8 mouse cellular contexts compared by ENCODE assay signal in genomic region chr6:29468851-29469250, GRCm38 (mm10). TPM values are rescaled to one million over a fixed set of nuclear protein-coding genes. Genes with fewer than 3 reads are reported as not detected.
A peak's percentile ranks its signal among the peaks of the same experiment; 100 is the strongest.
DNase-seq lines count a peak whose midpoint lies in the region; ATAC-seq and TF ChIP-seq lines count a peak whose summit lies in the region.

No protein-coding gene starts in this region.

- TF ChIP-seq POLR2A in embryonic fibroblast, embryonic 13.5 days (IDR thresholded peaks at IDR 0.05; ENCODE audit: low read depth, low read length): no peak

- no peaks in the 10 kb centered on the region for H3K9me3 ChIP-seq in heart, embryonic 13.5 days
- no peaks in the 10 kb centered on the region for H3K9me3 ChIP-seq in midbrain, embryonic 13.5 days

- H3K27ac ChIP-seq in heart, embryonic 13.5 days (replicated peaks): no peak overlapping the region
- H3K27ac ChIP-seq in embryonic fibroblast, embryonic 13.5 days (ENCODE audit: insufficient read depth, low read length): no peak overlapping the region
- no peak overlapping the region for H3K27ac ChIP-seq in midbrain, embryonic 13.5 days

- H3K36me3 ChIP-seq in heart, embryonic 13.5 days: peaks cover 23% of the 10 kb centered on the region
- peaks cover 24% of the 10 kb centered on the region for H3K36me3 ChIP-seq in midbrain, embryonic 13.5 days

- peaks cover 19% of the 10 kb centered on the region for H3K4me1 ChIP-seq in heart, embryonic 13.5 days
- peaks cover 5% of the 10 kb centered on the region for H3K4me1 ChIP-seq in embryonic fibroblast, embryonic 13.5 days (ENCODE audit: control insufficient read depth, insufficient read depth, low read length)
- peaks cover 15% of the 10 kb centered on the region for H3K4me1 ChIP-seq in midbrain, embryonic 13.5 days (replicated peaks)

- no peak for TF ChIP-seq CTCF in embryonic fibroblast, embryonic 13.5 days (IDR thresholded peaks at IDR 0.05; ENCODE audit: borderline replicate concordance, insufficient read depth, low read length)

- 80% methylated on average over 3 of the region's 3 CpGs for WGBS in heart, embryonic 13.5 days
- 89% methylated on average over 3 of the region's 3 CpGs for WGBS in midbrain, embryonic 13.5 days

- H3K27me3 ChIP-seq in heart, embryonic 13.5 days (replicated peaks): no peaks in the 10 kb centered on the region
- peaks cover under 1% of the 10 kb centered on the region; the same call in 1 of the 2 replicates for H3K27me3 ChIP-seq in midbrain, embryonic 13.5 days

- no peak for ATAC-seq in heart, embryonic 13.5 days (ENCODE audit: extremely low read depth, insufficient number of reproducible peaks, low FRiP score, low TSS enrichment)
- no peak for ATAC-seq in midbrain, embryonic 13.5 days

- 0 out of 2 replicates have a peak overlapping the region, but pooled peaks have one; percentile 19 for H3K9ac ChIP-seq in heart, embryonic 13.5 days
- H3K9ac ChIP-seq in midbrain, embryonic 13.5 days (replicated peaks): peak overlapping the region; percentile 80

- DNase-seq in heart, postnatal 36 days: no peak
- peak; percentile 58 for DNase-seq in kidney, adult 9 months
- no peak for DNase-seq in gastrocnemius, adult 18-20 months (ENCODE audit: low spot score)
- no peak for DNase-seq in adrenal gland, postnatal 36 days
- DNase-seq in lung, postnatal 10 days: no peak

- peak overlapping the region; percentile 81 for H3K4me2 ChIP-seq in heart, embryonic 13.5 days
- H3K4me2 ChIP-seq in midbrain, embryonic 13.5 days (replicated peaks): peak overlapping the region; percentile 74

- H3K4me3 ChIP-seq in heart, embryonic 13.5 days: peak overlapping the region; percentile 75
- H3K4me3 ChIP-seq in embryonic fibroblast, embryonic 13.5 days (ENCODE audit: insufficient read depth, low read length): peak overlapping the region; percentile 61
- peak overlapping the region; percentile 72 for H3K4me3 ChIP-seq in midbrain, embryonic 13.5 days (replicated peaks)

- intact Hi-C loops in heart, postnatal 36 days (cut with DNase I): no loop called here

RNA-seq across cellular contexts. Expression of gene Atp6v1f, which starts 1.3 kb away (rescaled TPM):
- 199 and 231 TPM in 2 replicates for polyA plus RNA-seq in heart, embryonic 13.5 days (2015; fragmentation: Nextera tagmentation; extraction: Ambion mirVana)
- total RNA-seq in heart, postnatal 36 days (2021): 100 to 1,000 TPM; 105 to 107 TPM
- 131 and 136 TPM in 2 replicates for polyA plus RNA-seq in embryonic fibroblast, embryonic 13.5 days (2011; ENCODE audit: insufficient read length, low read depth, missing spikeins)
- 309 and 328 TPM in 2 replicates for polyA plus RNA-seq in midbrain, embryonic 13.5 days (2015; fragmentation: Nextera tagmentation; extraction: Ambion mirVana)
- 100 to 1,000 TPM; 118 to 125 TPM for total RNA-seq in gastrocnemius, adult 18-20 months (2021)
- 100 to 1,000 TPM; 205 to 224 TPM for total RNA-seq in adrenal gland, postnatal 36 days (2021)

RNA-seq across cellular contexts. Expression of gene Atp6v1fnb, which starts 2.4 kb away (rescaled TPM):
- polyA plus RNA-seq in heart, embryonic 13.5 days (2015; fragmentation: Nextera tagmentation; extraction: Ambion mirVana): not detected in 2 replicates
- total RNA-seq in heart, postnatal 36 days (2021): not detected
- not detected in 2 replicates for polyA plus RNA-seq in embryonic fibroblast, embryonic 13.5 days (2011; ENCODE audit: insufficient read length, low read depth, missing spikeins)
- polyA plus RNA-seq in midbrain, embryonic 13.5 days (2015; fragmentation: Nextera tagmentation; extraction: Ambion mirVana): 0.47 and 0.53 TPM in 2 replicates
- total RNA-seq in gastrocnemius, adult 18-20 months (2021): under 1 TPM in 1 of 2 experiments, not detected in 1; 0.37 TPM
- total RNA-seq in adrenal gland, postnatal 36 days (2021): under 1 TPM in 1 of 2 experiments, not detected in 1; 0.43 TPM

RNA-seq across cellular contexts. Expression of gene Flnc, which starts 35.8 kb away (rescaled TPM):
- 40.6 and 42.5 TPM in 2 replicates for polyA plus RNA-seq in heart, embryonic 13.5 days (2015; fragmentation: Nextera tagmentation; extraction: Ambion mirVana)
- 100 to 1,000 TPM; 205 to 216 TPM for total RNA-seq in heart, postnatal 36 days (2021)
- polyA plus RNA-seq in embryonic fibroblast, embryonic 13.5 days (2011; ENCODE audit: insufficient read length, low read depth, missing spikeins): 107 and 151 TPM in 2 replicates
- polyA plus RNA-seq in midbrain, embryonic 13.5 days (2015; fragmentation: Nextera tagmentation; extraction: Ambion mirVana): 2.8 and 3.8 TPM in 2 replicates
- total RNA-seq in gastrocnemius, adult 18-20 months (2021): 100 to 1,000 TPM; 349 to 691 TPM
- 1 to 10 TPM; 4.7 to 5.1 TPM for total RNA-seq in adrenal gland, postnatal 36 days (2021)

RNA-seq across cellular contexts. Expression of gene Kcp, which starts 38.9 kb away (rescaled TPM):
- 11.9 and 13.0 TPM in 2 replicates for polyA plus RNA-seq in heart, embryonic 13.5 days (2015; fragmentation: Nextera tagmentation; extraction: Ambion mirVana)
- total RNA-seq in heart, postnatal 36 days (2021): 1 to 10 TPM; 2.7 to 5.8 TPM
- 5.1 and 7.1 TPM in 2 replicates for polyA plus RNA-seq in embryonic fibroblast, embryonic 13.5 days (2011; ENCODE audit: insufficient read length, low read depth, missing spikeins)
- polyA plus RNA-seq in midbrain, embryonic 13.5 days (2015; fragmentation: Nextera tagmentation; extraction: Ambion mirVana): 11.7 and 14.0 TPM in 2 replicates
- 1 to 10 TPM; 3.9 to 6.4 TPM for total RNA-seq in gastrocnemius, adult 18-20 months (2021)
- total RNA-seq in adrenal gland, postnatal 36 days (2021): 1 to 10 TPM; 3.5 to 4.6 TPM

RNA-seq across cellular contexts. Expression of gene Irf5, which starts 57.6 kb away (rescaled TPM):
- 7.4 and 7.9 TPM in 2 replicates for polyA plus RNA-seq in heart, embryonic 13.5 days (2015; fragmentation: Nextera tagmentation; extraction: Ambion mirVana)
- total RNA-seq in heart, postnatal 36 days (2021): 1 to 10 TPM; 3.1 to 3.7 TPM
- 4.2 and 4.7 TPM in 2 replicates for polyA plus RNA-seq in embryonic fibroblast, embryonic 13.5 days (2011; ENCODE audit: insufficient read length, low read depth, missing spikeins)
- polyA plus RNA-seq in midbrain, embryonic 13.5 days (2015; fragmentation: Nextera tagmentation; extraction: Ambion mirVana): 1.3 and 1.6 TPM in 2 replicates
- total RNA-seq in gastrocnemius, adult 18-20 months (2021): 1 to 10 TPM; 2.9 to 3.9 TPM
- total RNA-seq in adrenal gland, postnatal 36 days (2021): 1 to 10 TPM; 4.4 to 4.9 TPM

Comparison
In these comparisons a context has a peak if more than half of its experiments do, and no peak if none do; other contexts are left out.
1. RNA of gene Flnc, which starts 35.8 kb away (total RNA-seq): 349 to 691 TPM in gastrocnemius, adult 18-20 months and 205 to 216 TPM in heart, postnatal 36 days; 4.7 to 5.1 TPM in adrenal gland, postnatal 36 days; every median in the first group is over 10 times any median in the second.
2. Peak in every context shown above with its lines, with median percentiles within 50 percentile points of each other: H3K4me3 ChIP-seq.